Mouse (Mus musculus) bone marrow, adult 2 months (tissue): Measurements from ENCODE around the gene Ahcy.

ENCODE experiments used
- CTCF ChIP-seq: fragments of 200-500 bp; IDR thresholded peaks from 2 replicates; pipeline ENCODE4 v1.5.1; 2011; ENCODE audit warnings: low read length, control low read depth; ENCODE audit not compliant: control insufficient read depth, insufficient read depth
- POLR2A ChIP-seq: fragments of 200-500 bp; IDR thresholded peaks from 2 replicates; pipeline ENCODE4 v1.6.1; 2011; ENCODE audit warnings: low read depth, mild to moderate bottlenecking, control low read depth, low read length, borderline replicate concordance; ENCODE audit not compliant: control insufficient read depth

GRCm38 (mm10) chr2:155044542-155044941, 29.8 kb downstream of the Ahcy start:
- TF ChIP-seq CTCF (no peak), POLR2A (no peak)
